Mouse (Mus musculus) spleen, postnatal 4 days (tissue): Measurements from ENCODE around the gene Mien1.

Experiments used
- DNase-seq, 2 experiments: peaks; one replicate each; pipeline ENCODE4 v3.0.0; 2022; ENCODE audit warnings: low spot score in 2 of 2

The Mien1 gene

DNA sequence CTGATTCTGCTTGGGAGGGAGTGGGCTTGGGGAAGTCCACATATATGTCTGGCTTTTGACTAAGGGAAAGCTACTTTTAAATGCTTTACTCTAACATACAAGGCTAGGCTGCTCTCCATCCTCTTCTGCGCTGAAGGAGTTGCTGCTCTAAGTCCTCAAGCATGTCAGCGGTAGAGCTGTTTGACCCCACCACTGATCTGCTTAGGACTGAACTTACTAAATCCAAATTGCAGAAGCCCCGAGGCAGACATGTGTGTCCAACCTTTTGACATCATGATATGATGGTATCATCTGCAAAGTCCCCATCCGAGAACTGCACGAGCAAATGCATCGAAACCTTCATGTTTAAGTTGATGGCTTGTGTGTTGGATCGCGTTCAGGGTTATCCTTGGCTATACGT, 21.1 kb upstream of the Mien1 start:
- DNase-seq, result no peak

DNA sequence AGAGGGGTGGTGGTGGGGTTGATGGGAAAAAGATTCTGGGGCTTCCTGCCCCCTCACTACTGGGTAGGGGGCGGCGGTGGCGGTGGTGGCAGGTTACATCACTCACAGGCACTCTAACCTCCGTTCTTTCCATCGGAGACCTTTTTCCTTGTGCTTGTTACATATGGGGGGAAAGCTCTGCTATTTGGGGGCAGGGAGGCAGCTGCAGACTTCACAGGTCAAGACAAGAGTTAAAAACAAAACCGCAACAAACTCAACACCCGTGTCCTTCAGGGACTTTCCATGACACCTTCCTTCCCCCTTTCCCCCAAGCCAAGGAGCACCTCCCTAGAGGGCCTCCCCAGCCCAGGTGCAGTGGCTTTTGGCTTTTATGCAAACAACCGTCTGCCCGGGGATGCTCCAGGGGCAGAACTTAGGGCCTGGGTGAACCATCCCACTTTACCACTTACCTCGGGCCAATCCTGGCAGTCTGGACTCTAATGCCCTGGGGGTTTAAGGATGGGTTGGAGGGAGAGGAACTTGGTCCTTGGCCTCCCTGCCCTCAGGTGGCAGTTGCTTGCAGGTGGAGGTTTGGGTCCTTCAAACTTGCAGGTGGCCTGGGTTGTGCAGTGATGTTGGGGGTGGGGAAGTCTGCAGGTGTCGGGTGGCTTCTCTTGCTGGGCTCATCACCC, 20.4 kb upstream of the Mien1 start:
- DNase-seq, result peak in 1 of 2 experiments; percentile 50

DNA sequence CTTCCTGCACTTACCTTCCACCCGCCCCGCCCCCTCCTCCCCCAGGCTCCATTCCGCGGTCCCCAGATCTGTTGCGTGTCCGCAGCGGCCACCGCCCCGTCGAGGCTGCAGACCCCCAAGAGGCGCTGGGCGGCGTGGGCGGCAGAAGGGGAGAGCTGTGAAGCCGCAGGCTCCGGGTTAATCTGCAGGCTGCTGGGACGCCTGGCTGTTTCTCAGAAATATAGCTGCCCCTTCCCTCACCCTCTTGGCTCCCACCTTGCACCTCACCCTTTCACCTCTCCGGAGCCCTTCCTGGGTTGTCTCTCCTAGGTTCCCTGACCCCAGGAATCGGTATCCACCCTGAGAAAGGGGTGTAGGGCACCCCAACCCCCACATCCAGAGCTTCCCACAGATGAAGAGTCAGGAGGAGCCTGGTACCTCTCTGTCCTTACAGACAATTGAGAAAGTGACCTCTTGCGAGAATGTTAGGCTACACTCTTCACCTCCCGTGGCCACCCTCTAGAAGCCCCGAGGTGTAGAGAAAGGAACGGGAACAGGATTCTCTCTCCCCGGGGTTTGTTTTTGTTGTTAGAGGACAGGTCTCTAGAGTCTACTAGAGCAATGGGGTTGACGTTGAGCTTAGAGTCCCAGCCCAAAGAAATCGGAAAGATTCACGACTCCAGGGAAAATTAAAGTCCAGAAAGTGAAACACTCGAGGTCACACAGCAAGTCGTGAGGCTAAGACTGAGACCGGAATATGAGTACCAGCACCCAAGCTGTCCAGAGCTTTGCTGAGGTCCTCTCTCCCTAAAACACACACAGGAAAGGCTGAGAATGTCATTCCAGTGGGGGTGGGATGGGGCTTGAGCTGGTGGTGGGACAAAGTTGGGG, 19.6 kb upstream of the Mien1 start:
- peak in 1 of 2 experiments; percentile 25 for DNase-seq

DNA sequence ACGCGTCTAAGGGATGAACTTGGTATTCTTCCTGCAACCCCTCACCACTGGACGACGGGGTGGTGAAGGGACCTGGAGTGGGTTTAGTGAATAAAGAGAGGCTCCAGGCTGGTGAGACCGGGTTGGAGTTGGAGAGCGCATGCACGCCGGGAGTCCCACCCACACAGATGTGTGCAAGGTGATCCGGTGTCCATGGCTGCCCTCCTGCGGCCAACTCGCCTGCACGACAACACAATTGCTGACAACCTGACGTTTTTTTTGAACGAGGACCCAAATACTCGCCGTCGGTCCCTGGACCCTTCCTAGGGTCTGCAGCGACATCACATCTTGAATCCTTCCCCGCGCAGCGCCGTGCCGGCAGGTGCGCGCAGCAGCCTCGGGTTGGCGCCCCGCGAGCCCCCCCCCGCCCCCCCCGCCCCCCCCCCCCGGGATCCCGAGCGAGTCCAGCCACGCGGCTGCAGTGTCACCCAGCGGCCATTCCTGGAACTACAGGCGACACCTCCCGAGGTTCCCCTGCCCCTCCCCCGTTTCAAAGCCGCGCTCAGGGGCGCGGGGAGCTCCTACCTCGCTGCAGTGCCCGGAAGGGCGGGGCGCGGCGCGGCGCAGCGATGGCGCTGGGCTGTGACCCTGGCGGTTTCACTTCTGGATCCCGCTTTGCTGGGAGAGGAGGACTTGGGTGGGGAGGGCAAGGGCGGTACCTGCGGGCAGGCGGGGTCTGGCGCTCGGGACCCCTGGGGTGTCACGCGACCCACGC, 18.8 kb upstream of the Mien1 start:
- DNase-seq, result peak; percentile 91 to 98

DNA sequence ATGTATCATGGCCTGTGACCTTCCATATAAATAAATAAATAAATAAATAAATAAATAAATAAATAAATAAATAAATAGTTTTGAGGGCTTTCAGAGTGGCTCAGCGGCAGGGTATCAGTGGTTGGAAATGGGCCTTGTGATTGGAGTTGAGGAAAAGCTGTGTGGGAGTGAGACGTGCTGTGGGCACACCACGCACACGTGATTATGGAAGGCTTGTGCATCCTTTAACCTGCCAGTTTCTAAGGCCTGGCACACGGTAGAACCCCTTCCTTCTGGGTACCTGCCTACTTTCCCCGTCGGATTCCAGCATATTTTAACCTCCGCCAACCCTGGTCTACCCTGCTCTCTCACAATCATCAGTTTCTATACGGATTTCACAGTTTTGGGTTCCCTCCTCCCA, 18.2 kb upstream of the Mien1 start:
- DNase-seq, result no peak

DNA sequence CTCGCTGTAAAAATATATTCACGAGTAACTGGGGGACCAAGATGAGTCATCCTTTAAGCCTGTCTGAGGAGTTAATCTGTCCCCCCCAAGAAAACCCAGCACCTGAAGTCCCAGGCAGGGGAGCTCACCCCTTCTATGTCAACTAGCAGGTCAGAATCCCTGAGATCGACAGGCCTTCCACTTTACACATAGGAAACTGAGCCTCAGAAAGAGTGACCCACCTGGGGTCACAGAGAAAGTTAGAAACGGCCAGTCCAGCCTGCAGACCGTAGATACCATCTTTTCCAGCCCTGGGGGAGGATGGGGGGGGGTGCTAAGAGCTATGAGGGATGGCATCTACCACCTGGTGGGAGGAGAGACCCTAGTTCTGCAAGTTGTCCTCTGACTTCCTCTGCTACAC, 17.8 kb upstream of the Mien1 start:
- DNase-seq, result no peak

DNA sequence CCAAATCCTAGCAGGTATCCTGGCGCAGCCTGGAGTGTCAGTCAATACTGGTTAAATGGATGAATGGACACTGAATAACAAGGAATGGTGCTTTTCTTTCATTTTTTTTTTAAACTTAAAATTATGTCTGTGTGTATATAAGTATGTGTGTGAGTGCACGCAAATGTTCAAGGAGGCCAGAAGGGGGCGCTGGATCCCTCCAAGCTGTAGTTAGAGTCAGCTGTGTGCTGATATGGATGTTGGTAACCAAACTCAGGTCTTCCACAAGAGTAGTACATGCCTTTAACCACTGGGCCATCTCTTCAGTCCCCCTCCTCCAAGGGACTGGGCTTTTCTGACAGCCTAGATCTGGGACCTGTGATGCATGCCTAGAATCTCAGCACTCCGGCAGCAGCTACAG, 16.7 kb upstream of the Mien1 start:
- DNase-seq, result no peak

DNA sequence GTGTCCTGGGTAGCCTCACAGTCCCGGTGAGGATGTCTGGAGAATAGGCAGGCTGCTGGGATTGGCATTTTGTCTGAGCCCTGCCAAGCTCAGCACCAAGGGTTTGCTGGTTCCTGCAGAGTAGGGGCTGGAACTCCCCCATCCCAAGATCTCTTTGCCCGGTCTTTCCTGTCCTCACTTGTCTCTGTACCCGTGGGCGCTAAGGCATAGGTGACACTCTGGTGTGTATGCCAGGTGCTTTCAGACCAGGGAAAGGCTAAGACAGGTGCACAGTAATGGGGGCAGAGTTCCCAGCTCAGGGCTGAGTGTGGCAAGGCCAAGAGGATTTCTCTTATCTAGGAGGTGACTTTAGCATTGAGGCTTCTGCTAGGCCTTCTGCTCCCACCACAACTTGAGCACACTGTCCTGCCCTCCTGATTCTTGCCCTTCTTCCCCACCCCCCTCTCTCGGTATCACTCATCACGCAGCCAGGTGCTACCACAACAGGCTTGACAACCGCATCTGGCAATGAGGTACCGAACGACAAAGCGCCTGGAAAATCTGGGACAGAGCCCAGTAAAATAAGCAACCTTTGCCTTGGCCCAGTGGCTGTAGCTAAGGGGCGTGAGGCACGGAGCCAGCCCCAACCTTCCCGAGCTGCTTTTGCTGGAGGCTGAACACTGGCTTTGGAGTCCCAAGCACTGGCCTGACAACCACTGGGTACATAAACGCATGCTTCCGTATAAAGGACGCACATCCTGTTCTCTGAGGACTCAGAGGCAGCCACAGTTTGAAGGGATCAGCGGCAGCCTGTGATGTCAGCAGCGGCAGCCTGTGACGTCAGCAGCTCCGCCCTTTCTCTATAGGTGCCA, 11.4 kb upstream of the Mien1 start:
- DNase-seq, result no peak

DNA sequence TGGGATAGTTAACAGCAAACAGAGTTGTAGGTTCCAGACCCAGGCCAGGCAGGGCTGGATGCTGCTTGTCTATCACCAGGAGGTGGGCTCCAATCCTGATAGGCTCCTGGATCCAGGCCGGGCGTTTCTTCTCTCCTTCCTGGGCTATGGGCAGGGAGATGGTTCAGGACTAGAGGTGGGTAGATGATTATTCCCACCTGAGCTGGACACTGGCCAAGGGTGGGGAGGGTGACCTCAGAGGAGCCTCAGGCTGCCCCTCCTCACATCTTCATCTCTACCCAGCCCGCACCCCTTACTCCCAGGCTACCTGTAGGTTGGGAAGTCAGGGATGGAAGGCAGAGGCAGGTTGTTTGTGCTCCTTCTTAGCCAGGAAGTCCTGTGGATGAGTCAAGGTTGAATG, 10.6 kb upstream of the Mien1 start:
- DNase-seq, result no peak

DNA sequence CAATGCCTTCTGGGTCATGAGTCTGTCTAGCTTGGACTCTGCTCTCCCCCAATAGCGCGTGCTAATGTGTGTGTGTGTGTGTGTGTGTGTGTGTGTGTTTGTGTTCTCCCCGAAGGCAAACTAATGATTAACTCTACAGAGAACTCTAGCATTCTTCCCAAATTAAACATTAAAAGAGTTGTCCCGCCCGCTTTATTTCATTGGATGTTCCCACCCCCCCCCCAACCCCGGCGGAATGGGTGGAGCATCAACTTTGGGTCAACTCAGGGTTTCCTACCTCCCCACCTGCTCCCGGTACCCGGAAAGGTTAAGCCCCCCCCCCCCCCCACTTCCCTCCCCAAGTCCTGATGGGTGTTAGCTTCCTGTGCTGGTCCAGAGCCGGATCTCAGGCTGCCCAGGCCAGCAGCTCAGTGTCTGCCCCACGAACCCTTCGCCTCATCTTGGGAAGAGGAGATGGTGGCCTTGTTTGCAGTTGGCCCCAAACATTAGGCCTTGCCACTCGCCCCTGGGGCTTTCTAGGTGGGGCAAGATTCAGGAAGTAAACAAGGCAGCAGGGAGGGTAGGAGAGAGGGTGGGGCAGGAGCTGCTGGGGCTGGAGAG, 9.5 kb upstream of the Mien1 start:
- no peak for DNase-seq

DNA sequence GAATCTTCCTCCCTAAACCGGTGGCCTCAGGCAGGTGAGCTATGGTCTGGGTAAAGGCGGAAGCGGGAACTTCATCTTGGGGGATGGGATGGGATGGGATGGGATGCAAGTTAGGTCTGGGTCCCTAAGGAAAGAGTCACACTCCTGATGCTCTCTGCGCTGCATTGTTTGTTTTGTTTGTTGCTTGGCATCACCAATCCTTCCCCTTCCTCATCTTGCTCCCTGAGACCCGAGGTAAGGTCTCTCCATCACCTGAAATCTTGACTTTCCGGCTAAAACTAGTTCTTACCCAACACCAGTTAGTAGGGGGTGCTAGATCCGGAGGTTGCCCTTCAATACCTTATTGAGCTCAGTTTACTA, 8.7 kb upstream of the Mien1 start:
- DNase-seq, result no peak

DNA sequence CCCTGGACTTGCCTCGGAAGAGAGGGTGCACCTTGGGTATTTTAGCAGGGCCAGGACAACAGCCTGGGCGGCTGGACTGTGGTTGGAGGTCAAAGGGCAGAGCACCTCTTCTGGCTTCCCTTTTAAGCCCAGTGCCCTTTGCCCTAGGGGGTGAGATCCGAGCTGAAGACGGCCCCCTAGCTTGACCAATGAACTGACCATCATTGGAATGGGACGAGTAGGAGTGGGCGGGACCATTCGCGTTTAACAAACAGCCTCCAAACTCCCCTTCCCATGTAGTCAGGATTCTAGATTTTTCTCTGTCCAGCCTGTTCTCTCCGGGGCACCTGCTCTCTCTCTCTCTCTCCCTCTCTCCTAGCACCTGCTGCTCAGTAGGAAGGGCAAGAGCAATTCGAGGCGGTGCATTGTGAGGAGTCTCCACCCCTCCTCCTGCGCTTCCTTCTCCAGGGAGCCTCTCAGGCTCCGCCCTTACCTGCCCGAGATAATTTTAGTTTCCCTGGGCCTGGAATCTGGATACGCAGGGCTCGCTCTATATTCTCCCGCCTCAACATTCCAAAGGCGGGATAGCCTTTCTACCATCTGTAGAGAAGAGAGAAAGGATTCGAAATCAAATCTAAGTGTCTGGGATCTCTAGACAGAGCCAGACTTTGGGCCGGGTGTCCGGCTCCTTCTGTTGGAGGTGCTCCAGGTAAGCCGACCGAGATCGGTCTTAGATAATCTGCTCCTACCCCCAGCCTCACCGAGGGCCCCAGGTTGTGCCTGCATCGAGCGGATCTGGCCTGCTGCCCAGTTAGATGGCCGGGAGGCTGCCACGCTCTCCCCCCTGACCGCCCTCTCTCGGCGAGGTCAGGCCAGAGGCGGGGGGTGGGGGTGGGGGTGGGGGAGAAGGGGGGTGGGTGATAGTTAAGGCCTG, 8.0 kb upstream of the Mien1 start:
- no peak for DNase-seq

DNA sequence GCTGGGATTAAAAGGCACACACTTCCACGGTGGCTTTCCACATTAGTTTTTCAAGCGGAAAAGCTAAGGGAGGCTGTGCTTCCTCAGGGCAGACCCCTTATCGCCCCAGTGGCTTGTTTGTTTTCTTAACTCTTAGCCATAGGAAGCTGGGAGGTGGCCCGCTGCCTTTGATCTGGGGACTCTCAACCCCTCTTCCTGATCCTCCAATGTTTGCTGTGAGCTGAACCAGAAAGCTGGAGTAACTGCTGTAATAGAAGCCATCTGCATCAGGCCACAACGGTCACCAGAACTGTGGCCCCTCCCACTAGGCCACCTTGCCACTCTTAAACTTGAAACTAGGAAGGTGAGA, 7.4 kb upstream of the Mien1 start, which contains the start of gene Grb7:
Gene Grb7, plus strand, starts transcription at position 182 of the 349 bp plus-strand sequence.
- DNase-seq, result no peak

DNA sequence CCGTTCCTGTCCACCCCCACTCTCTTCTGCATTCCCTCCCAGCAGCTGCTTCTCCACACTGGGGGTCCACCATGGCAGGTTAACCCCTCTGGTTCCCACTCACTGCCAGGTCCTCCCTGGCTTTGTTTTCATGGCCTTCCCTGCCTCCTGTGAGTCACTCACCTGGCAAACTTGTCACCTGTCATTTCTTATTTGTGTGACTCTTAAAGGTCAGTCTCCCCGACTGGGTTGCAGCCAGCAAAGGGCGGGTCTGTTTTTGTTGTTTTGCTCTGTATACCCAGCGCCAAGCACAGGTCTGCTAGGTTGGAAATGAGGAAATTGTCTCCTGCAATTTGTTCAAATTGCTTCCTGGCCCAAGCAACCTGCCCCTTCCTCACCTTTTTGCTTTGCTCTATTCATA, 6.9 kb upstream of the Mien1 start:
- no peak for DNase-seq

DNA sequence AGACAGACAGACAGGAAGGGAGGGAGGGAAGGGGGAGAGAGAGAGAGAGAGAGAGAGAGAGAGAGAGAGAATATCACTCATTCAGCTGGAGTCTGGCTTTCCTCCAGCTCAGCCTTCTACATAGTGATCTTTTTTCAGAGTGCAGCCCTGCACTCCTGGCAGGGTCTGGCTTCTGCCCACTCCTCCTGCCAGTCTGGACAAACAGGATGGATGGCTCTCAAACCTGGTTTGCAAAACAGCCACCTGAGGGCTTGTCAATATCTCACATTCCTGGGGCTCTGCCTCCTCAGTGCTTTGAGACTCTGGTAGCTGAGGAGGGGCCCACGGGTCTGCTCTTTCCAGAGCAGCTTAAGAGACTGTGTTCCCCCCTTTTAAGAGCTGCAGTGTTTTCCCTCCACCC, 6.4 kb upstream of the Mien1 start:
- DNase-seq, result no peak

DNA sequence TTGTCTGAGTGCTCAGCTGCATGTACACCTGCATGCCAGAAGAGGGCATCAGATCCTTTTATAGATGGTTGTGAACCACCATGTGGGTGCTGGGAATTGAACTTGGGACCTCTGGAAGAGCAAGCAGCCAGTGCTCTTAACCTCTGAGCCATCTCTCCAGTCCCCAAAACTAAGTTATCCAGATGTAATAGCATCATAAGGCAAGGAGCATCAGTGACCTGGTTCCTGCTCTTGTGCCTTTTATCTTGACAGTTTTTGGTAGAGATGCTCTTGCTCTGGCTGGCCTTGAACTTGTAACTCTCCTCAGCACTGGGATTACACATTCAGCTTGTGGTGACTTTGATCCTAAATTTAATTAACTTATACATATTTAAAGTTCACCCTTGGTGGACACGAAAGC, 4.9 kb upstream of the Mien1 start:
- DNase-seq, result no peak

DNA sequence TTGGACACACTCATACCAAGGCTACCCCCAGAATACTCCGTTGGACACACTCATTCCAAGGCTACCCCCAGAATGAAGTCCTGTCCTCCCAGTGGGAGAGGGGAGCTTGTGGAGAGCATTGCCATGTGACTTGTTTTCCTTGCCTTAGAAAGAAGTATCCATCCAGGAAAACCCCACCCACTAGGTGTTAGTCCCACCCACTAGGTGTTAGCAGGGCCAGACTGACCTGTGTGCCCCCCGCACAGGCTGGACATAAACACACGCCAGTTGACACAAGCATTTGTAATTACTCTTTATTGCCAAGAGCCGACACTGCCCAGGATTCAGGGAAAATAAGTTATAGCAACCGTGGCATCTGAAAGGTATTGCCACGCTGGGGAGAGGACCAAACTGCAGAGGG, 1.4 kb downstream of the Mien1 start:
- no peak for DNase-seq

DNA sequence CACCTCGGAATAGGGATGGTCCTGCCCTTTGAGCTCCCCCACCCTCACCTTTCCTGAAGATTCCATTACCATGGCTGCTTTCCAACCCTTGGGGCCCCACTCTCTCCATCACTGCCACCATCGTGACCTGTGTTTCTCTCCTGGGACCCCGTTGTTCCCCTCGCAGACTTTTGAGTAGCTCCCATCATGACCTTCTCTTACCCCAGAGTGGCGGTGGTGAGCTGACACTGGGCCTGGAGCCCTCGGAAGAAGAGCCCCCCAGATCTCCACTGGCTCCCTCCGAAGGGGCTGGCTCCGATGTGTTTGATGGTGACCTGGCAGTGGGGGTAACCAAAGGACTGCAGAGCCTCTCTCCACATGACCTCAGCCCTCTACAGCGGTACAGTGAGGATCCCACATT, 3.1 kb downstream of the Mien1 start:
- DNase-seq, result no peak

DNA sequence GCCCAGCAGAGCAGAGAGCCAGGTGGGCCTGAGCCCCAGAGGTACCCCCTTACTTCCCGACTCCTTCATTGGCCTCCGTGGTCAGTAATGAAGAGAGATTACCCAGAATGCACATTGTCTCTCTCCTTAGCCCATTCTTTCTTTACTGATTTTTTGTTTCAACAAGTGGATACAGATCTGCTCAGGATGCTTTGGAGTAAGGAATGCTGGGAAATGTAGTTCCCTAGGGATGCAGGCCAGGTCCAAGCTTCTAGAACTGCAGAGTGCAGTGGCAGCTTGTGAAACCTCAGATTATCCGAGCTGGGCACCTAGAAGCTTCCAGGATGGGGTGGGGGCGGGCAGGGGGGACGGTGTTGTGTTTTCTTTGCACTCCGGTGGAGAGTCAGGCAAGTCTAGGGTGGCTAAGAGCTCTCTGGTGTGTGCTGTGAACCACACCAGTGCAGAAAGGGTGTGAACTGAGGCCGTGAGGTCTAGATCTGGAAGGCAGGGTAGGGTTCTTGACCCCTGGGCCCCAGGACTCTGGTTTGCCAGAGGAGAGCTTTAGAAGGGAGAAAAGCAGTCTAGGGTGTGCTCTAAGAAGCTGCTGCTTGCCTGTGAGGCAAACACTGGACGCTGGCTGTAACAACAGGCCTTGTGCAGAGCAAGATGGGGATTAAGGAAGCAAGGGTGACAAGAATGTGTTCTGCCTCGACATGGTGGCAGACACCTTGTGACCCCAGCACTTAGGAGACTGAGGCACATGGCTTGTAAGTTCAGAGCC, 6.9 kb downstream of the Mien1 start:
- no peak for DNase-seq

DNA sequence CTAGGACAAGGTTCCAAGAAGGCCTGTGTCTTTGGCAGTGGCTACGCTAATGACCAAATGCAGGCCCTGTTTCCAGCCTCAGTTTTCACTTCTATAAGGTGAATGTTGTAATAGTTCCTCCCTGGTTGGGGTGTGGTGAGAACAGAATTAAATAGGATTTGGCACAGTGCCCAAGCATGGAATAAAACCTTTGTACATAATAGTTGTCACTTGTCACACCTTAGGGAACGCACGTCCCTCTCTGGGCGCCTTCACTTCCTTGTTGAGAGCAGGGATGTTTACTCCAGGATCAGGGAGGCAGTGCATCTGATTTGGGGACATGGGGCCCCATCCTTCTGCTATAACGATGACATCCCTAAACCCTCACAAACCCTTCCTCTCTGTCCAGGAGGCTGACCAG, 10.4 kb downstream of the Mien1 start:
- DNase-seq, result no peak
